Mouse (Mus musculus) gastrocnemius, postnatal 36 days (tissue): Measurements from ENCODE around the gene Glt1d1. TPM values are rescaled to one million over a fixed set of nuclear protein-coding genes. Genes with fewer than 3 reads are reported as not detected.

Source experiments
- DNase-seq, 2 experiments: peaks; one replicate each; pipeline ENCODE4 v3.0.0; 2022
- intact Hi-C: fragments of 180-260 bp; cut with DNase I; formaldehyde crosslinking; loops from one replicate; pipeline ENCODE4 v1.15.1; 2025
- total RNA-seq, 2 experiments: library from RNA; stranded (reverse); gene quantifications; 2 replicates each; pipeline ENCODE4 v1.2.3; 2021

Glt1d1 gene
- total RNA-seq, 2 experiments from 2014 or later, result not detected

DNA sequence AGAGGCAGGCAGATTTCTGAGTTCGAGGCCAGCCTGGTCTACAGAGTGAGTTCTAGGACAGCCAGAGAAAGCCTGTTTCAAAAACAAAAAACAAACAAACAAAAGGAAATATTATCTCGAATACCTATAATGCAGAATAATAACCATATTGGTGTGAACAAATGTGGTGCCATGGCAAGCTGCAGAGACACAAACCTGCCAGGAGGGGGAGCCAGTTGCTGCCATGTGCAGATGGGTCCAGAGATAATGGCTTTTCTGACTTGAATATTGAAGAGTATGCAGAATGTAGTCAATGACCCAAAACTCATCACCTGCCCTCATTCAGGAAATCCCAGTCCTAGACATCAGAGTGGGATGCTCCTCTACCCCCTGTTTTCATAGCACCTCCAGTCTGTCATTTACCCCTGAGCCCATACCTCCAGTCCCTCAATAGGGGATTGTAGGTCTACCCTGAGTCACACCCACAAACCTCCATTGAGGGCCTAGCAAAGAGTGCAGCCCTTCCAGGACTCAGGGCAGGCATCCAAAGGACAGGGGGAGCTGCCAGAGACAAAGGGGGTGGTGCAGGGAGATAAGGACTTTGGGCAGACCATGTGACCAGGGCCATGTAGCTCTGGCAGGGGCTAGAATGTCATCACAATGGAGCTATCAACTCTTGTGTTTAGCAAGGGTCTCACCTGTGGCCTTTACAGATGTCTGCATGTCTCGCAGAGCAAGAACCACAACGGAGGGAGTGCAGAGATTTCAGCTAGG, 124.8 kb downstream of the Glt1d1 start:
- intact Hi-C loops, result no loop called here
- no peak for DNase-seq

DNA sequence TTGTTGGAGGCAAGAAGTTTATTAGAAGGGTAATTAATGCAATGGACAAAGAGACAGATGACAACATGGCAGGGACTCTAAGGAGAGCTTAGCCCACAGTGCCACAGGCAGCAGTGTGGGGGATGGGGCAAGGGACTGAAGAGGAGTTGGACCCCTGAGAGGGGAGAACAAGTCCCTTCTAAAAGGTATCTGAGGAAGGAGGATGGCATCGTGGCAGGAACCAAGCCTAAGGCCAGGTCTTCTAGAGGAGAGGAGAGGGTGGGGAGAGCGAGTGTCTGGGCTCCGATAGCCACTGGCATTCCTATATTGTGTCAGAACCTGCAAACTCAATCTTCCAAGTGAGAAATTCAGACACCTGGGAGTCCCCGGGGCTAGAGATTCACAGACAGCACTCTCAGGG, 126.5 kb downstream of the Glt1d1 start:
- intact Hi-C loops, result no loop called here
- no peak for DNase-seq

Other genes starting within 250 kb of the Glt1d1 start
- 10 to 100 TPM in 1 of 2 experiments, 1 to 10 TPM in 1; 9.9 to 11.5 TPM for gene Slc15a4, start 635 bp downstream of the Glt1d1 start, total RNA-seq